Mouse (Mus musculus) embryonic facial prominence, embryonic 11.5 days (tissue): ENCODE results near the gene 4930404H24Rik. TPM values are rescaled to one million over a fixed set of nuclear protein-coding genes. Genes with fewer than 3 reads are reported as not detected.
"Not testable (repeated sequence)": the region's sequence is repeated elsewhere in the genome, so short reads cannot be mapped to it uniquely, and the experiment has no call there.

Experiments
- ATAC-seq: fragments of 200-750 bp; cut with Nextera tagmentation; replicated peaks from 2 replicates; pipeline ENCODE4 v1.8.0; 2017; ENCODE audit warnings: low read depth; ENCODE audit not compliant: insufficient number of reproducible peaks, low FRiP score, low TSS enrichment
- DNase-seq: peaks from one replicate; pipeline ENCODE4 v3.0.0-alpha.2; 2015; ENCODE audit warnings: low spot score
- H3K27ac ChIP-seq: fragments of 300-500 bp; sonication (generic); replicated peaks from 2 replicates; pipeline ENCODE4 v1.5.1; 2014; ENCODE audit warnings: mild to moderate bottlenecking, low read depth, low read length, control low read depth
- H3K27me3 ChIP-seq: fragments of 300-500 bp; sonication (generic); 2 replicates; pipeline ENCODE4 v1.6.1; 2014; ENCODE audit warnings: mild to moderate bottlenecking, low read length, moderate library complexity, mixed read lengths; ENCODE audit not compliant: control insufficient read depth, insufficient read depth
- H3K36me3 ChIP-seq: fragments of 300-500 bp; sonication (generic); replicated peaks from 2 replicates; pipeline ENCODE4 v1.6.1; 2014; ENCODE audit warnings: low read depth, mild to moderate bottlenecking, low read length, moderate library complexity, mixed read lengths; ENCODE audit not compliant: control insufficient read depth, insufficient read depth
- H3K4me1 ChIP-seq: fragments of 300-500 bp; sonication (generic); 2 replicates; pipeline ENCODE4 v1.6.1; 2014; ENCODE audit warnings: low read length, mixed read lengths; ENCODE audit not compliant: control insufficient read depth, insufficient read depth
- H3K4me2 ChIP-seq: fragments of 300-500 bp; sonication (generic); 2 replicates; pipeline ENCODE4 v1.6.1; 2014; ENCODE audit warnings: low read depth, mild to moderate bottlenecking, control low read depth, low read length, moderate library complexity
- H3K4me3 ChIP-seq: fragments of 300-500 bp; sonication (generic); 2 replicates; pipeline ENCODE4 v1.5.1; 2014; ENCODE audit warnings: low read depth, low read length, control low read depth
- H3K9ac ChIP-seq: fragments of 300-500 bp; sonication (generic); replicated peaks from 2 replicates; pipeline ENCODE4 v1.6.1; 2014; ENCODE audit warnings: mild to moderate bottlenecking, control low read depth, low read length
- H3K9me3 ChIP-seq: fragments of 300-500 bp; sonication (generic); replicated peaks from 2 replicates; pipeline ENCODE4 v1.6.1; 2016; ENCODE audit warnings: mild to moderate bottlenecking, low read length, inconsistent platforms, mixed read lengths; ENCODE audit not compliant: control insufficient read depth
- WGBS: fragments of 180-500 bp; shearing (Covaris S2); extraction: QIAGEN DNeasy Blood & Tissue Kit; methylation state at CpG from one replicate; pipeline ENCODE4 v1.1.7; 2014; 5-methylcytosine and 5-hydroxymethylcytosine counted together
- polyA plus RNA-seq: library from polyadenylated mRNA; unstranded; fragments of >200 nt; fragmentation: Nextera tagmentation; extraction: Ambion mirVana; gene quantifications from 2 replicates; pipeline ENCODE4 v1.2.1, GENCODE M21; 2014

4930404H24Rik gene
- polyA plus RNA-seq, 1 experiment from 2014 or later = not detected

DNA sequence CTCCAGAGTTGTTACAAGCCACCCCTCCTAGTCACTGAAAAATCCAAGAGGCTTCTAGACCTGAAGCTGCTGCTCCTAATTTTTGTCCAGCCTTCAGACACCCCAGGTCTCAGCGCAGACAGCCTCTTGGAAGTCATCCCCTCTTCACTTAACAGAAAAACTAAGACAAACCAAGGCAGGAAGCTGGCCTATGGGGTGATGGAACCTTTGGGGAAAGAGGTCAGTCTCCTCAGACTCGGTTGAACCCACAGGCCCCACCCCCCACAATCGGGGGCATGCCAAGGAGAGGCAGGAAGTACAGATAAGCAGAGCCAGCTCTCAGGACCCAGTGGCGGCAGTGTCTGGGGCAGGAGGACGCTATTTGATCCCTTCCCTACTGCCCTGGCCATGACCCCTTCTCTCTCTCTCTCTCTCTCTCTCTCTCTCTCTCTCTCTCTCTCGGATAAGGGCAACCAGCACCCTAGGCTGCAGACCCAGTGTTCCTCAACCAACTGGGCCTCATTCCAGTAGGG lies 1.2 kb downstream of the 4930404H24Rik start:
- Histone ChIP-seq H3K9ac (peak overlapping the region; percentile 13; the same call in 1 of the 2 replicates), H3K9me3 (no peaks in the 10 kb centered on the region), H3K4me3 (no peak overlapping the region), H3K4me1 (peaks cover 17% of the 10 kb centered on the region), H3K27me3 (peaks cover 7% of the 10 kb centered on the region), H3K36me3 (no peaks in the 10 kb centered on the region), H3K4me2 (no peak overlapping the region), H3K27ac (0 out of 2 replicates have a peak overlapping the region, but pooled peaks have one; percentile 35)
- peak; percentile 59 for DNase-seq
- 9% methylated on average over 6 of the region's 6 CpGs for WGBS
- ATAC-seq = no peak

DNA sequence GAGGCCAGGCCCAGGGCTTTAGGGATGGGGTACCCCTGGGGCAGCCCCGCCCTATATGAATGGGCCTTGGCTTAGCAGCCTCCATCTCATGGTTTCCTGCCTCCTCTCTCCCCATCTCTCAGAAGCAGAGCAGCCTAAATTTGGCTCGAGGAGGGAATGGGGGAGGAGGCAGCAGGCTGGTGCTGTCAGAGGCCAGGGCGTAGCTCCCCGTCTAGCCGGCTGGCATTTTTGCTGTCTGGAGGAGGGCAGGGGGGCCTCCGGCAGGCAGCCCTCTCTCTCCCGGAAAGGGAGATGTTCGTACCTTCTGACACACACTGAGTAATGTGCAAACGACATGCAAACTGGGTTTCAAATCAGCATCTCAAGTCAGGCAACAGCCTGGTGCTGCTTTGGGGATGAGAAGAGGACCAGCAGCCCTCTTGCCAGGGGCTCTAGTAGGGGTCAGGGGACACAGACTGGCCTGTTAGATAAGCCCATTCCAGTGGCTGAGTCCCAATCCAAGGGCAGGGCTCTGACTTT lies 1.8 kb downstream of the 4930404H24Rik start:
- H3K4me2 ChIP-seq = no peak overlapping the region
- no peak overlapping the region for H3K4me3 ChIP-seq
- H3K4me1 ChIP-seq = peaks cover 17% of the 10 kb centered on the region
- H3K27ac ChIP-seq = 0 out of 2 replicates have a peak overlapping the region, but pooled peaks have one; percentile 35
- H3K9me3 ChIP-seq = no peaks in the 10 kb centered on the region
- 14% methylated on average over 9 of the region's 9 CpGs for WGBS
- no peak for ATAC-seq
- no peaks in the 10 kb centered on the region for H3K36me3 ChIP-seq
- peak; percentile 36 for DNase-seq
- peak overlapping the region; percentile 13; the same call in 1 of the 2 replicates for H3K9ac ChIP-seq
- H3K27me3 ChIP-seq = peaks cover 7% of the 10 kb centered on the region

DNA sequence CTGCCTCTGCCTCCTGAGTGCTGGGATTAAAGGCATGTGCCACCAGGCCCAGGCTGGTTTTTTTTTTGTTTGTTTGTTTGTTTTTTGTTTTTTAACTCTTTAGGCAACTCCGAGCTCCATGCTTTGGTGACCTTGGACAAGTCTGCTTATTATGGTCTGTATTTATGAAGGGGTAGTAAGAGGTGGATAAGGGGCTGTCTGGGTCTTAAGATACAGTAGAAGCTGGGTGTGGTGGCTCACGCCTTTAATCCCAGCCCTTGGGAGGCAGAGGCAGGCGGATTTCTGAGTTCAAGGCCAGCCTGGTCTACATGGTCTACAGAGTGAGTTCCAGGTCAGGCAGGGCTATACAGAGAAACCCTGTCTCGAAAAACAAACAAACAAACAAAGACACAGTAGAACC lies 2.8 kb downstream of the 4930404H24Rik start:
- not testable (repeated sequence) for H3K27ac ChIP-seq, DNase-seq, H3K36me3 ChIP-seq, H3K9ac ChIP-seq, H3K9me3 ChIP-seq, H3K4me3 ChIP-seq, ATAC-seq, H3K27me3 ChIP-seq, H3K4me2 ChIP-seq
- 95% methylated on average over 4 of the region's 4 CpGs for WGBS
- H3K4me1 ChIP-seq = peaks cover 17% of the 10 kb centered on the region

DNA sequence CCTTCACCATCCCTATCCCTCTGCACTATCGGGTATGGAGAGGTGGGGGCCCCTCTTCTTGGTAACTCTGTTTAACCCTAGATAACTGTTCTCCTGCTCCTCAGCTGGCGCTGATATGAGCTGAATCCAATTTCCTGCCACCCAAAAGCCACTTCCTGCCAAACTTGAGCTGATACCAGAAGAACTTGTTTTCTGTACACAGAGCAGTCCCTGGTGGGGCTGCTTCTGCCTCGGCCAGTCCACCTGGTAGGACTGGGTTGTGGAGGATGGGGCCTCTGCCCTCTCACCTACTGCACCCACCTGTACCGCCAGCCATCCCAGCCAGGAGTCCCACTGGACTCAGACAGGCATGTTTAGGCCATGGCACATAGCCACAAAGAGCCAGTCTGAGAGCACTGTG lies 3.2 kb downstream of the 4930404H24Rik start:
- no peak overlapping the region for H3K4me3 ChIP-seq
- WGBS = 79% methylated on average over 4 of the region's 4 CpGs
- H3K4me1 ChIP-seq = peaks cover 17% of the 10 kb centered on the region
- peaks cover 7% of the 10 kb centered on the region for H3K27me3 ChIP-seq
- no peaks in the 10 kb centered on the region for H3K9me3 ChIP-seq
- no peak for DNase-seq
- peak overlapping the region; percentile 56; the same call in 1 of the 2 replicates for H3K27ac ChIP-seq
- no peak for ATAC-seq
- H3K4me2 ChIP-seq = no peak overlapping the region
- H3K9ac ChIP-seq = no peak overlapping the region
- H3K36me3 ChIP-seq = no peaks in the 10 kb centered on the region

DNA sequence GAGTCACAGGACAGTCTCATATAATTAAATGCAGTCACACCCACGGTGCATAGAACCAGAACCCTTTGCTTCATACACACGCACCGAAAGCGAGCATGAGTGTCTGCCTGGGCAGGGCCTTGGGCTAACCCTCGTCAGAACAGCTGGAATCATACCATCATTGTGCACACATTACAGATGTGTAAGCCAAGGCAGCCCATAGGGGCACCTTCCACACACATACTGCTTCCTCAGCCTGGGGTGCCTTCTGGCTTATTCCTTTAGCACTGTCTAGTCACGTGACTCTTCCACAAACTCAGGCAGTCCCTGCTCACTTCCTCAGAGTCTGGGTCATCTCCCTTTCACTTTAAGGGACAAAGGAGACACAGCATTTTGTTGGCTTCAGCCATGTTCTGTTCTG lies 3.7 kb downstream of the 4930404H24Rik start:
- ATAC-seq (no peak), DNase-seq (no peak)
- WGBS = 77% methylated on average over 6 of the region's 6 CpGs
- Histone ChIP-seq H3K27ac (peak overlapping the region; percentile 56; the same call in 1 of the 2 replicates), H3K36me3 (no peaks in the 10 kb centered on the region), H3K27me3 (peaks cover 3% of the 10 kb centered on the region), H3K4me1 (peaks cover 17% of the 10 kb centered on the region), H3K4me3 (no peak overlapping the region), H3K4me2 (no peak overlapping the region), H3K9me3 (no peaks in the 10 kb centered on the region), H3K9ac (no peak overlapping the region)

DNA sequence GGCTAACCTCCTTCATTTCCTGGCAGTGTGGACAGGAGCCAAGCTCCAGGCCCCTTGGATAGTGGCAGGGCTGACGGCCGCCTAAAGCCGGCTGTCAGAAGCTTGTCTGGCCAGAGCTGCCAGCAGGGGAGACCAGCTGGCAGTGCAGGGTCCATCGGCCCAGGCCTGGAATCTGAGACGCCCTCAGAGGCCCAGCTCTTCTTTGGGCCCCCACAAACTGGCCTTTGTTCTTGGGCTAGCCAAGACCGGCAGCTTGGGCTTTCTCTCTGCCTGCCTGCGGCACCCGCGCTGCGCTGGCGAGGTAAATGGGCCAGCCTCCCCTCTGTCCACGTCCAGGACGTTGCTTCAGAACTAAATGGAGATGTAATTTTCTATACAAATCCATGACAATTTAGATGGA lies 4.3 kb downstream of the 4930404H24Rik start:
- Histone ChIP-seq H3K4me2 (no peak overlapping the region), H3K36me3 (no peaks in the 10 kb centered on the region), H3K9ac (0 out of 2 replicates have a peak overlapping the region, but pooled peaks have one; percentile 25), H3K4me1 (peaks cover 14% of the 10 kb centered on the region), H3K27me3 (no peaks in the 10 kb centered on the region), H3K9me3 (no peaks in the 10 kb centered on the region), H3K27ac (peak overlapping the region; percentile 72), H3K4me3 (no peak overlapping the region)
- DNase-seq (peak; percentile 70), ATAC-seq (peak; percentile 37; the same call in 1 of the 2 replicates)
- WGBS = 14% methylated on average over 13 of the region's 13 CpGs

DNA sequence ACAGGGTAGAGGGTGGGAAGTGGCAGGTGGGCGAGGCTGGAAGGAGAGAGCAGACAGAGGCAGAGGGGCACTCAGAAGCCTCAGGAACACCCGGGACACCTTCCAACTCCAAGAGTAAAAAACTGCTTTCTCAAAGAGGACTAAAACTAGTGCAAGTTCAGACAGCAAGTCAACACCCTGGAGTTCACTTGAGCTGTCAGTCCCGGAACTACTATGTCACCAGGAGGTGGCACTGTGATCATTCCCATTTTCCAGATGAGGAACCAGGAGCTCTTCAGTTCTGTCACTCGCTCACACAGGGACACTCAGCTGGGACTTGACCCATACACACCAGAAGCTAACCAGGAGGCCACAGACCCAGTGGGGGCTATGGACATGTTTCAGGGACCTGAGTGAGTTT lies 6.6 kb downstream of the 4930404H24Rik start:
- no peaks in the 10 kb centered on the region for H3K9me3 ChIP-seq
- no peaks in the 10 kb centered on the region for H3K36me3 ChIP-seq
- no peak overlapping the region for H3K9ac ChIP-seq
- peaks cover 13% of the 10 kb centered on the region for H3K4me1 ChIP-seq
- H3K27ac ChIP-seq = no peak overlapping the region
- no peak overlapping the region for H3K4me2 ChIP-seq
- DNase-seq (no peak), ATAC-seq (no peak)
- 53% methylated on average over 4 of the region's 4 CpGs for WGBS
- H3K4me3 ChIP-seq = no peak overlapping the region
- H3K27me3 ChIP-seq = no peaks in the 10 kb centered on the region

DNA sequence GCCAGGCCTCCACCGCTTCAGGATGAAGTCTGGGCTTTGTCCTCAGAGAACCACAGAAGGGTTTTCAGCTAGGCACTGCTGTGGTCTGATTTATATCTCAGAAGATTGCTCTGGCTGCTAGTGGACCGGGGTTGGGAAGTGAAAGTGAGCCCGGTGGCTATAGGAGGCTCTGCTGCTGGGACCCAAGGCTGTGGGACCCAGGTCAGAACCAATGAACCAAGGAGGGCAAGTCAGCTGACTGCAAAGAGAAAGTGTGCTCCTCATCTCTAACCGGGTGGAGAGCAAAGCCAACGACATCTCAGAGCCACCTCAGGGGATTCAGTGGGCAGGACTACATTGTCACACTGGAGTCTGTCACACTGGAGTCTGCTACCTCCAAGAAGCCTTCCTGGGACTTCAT lies 13.8 kb downstream of the 4930404H24Rik start:
- Histone ChIP-seq H3K4me3 (no peak overlapping the region), H3K4me1 (peaks cover 7% of the 10 kb centered on the region; the same call in 1 of the 2 replicates), H3K4me2 (no peak overlapping the region), H3K9ac (no peak overlapping the region), H3K27me3 (no peaks in the 10 kb centered on the region; the same call in 1 of the 2 replicates), H3K9me3 (no peaks in the 10 kb centered on the region), H3K27ac (no peak overlapping the region), H3K36me3 (no peaks in the 10 kb centered on the region)
- 91% methylated on average over 5 of the region's 5 CpGs for WGBS
- ATAC-seq (no peak), DNase-seq (no peak)
